Mouse (Mus musculus) embryonic facial prominence, embryonic 13.5 days (tissue): ENCODE data around the gene Mier2. TPM values are rescaled to one million over a fixed set of nuclear protein-coding genes. Genes with fewer than 3 reads are reported as not detected.

Experiments
- ATAC-seq: fragments of 200-750 bp; cut with Nextera tagmentation; 2 replicates; pipeline ENCODE4 v1.8.0; 2017; ENCODE audit warnings: low read depth; ENCODE audit not compliant: insufficient number of reproducible peaks, insufficient read depth, low FRiP score, low TSS enrichment
- H3K27ac ChIP-seq: fragments of 300-500 bp; sonication (generic); 2 replicates; pipeline ENCODE4 v1.5.1; 2015; ENCODE audit warnings: moderate library complexity, mild to moderate bottlenecking, inconsistent platforms
- H3K27me3 ChIP-seq: fragments of 300-500 bp; sonication (generic); 2 replicates; pipeline ENCODE4 v1.6.1; 2015; ENCODE audit warnings: mild to moderate bottlenecking, inconsistent platforms
- H3K36me3 ChIP-seq: fragments of 300-500 bp; sonication (generic); 2 replicates; pipeline ENCODE4 v1.6.1; 2015; ENCODE audit warnings: mild to moderate bottlenecking, inconsistent platforms
- H3K4me1 ChIP-seq: fragments of 300-500 bp; sonication (generic); 2 replicates; pipeline ENCODE4 v1.6.1; 2015; ENCODE audit warnings: inconsistent platforms
- H3K4me2 ChIP-seq: fragments of 300-500 bp; sonication (generic); 2 replicates; pipeline ENCODE4 v1.6.1; 2015; ENCODE audit warnings: moderate library complexity, mild to moderate bottlenecking, inconsistent platforms
- H3K4me3 ChIP-seq: fragments of 300-500 bp; sonication (generic); 2 replicates; pipeline ENCODE4 v1.5.1; 2015; ENCODE audit warnings: mild to moderate bottlenecking, inconsistent platforms
- H3K9ac ChIP-seq: fragments of 300-500 bp; sonication (generic); 2 replicates; pipeline ENCODE4 v1.6.1; 2015; ENCODE audit warnings: mild to moderate bottlenecking, inconsistent platforms
- H3K9me3 ChIP-seq: fragments of 300-500 bp; sonication (generic); 2 replicates; pipeline ENCODE4 v1.6.1; 2016; ENCODE audit warnings: inconsistent platforms
- WGBS: fragments of 180-500 bp; shearing (Covaris S2); methylation state at CpG from one replicate; pipeline ENCODE4 v1.1.7; 2015; ENCODE audit warnings: mixed read lengths; 5-methylcytosine and 5-hydroxymethylcytosine counted together
- microRNA-seq: library from miRNA; unstranded; fragments of <30 nt; microRNA quantifications from one replicate; pipeline ENCODE4, GENCODE M21; 2016
- polyA plus RNA-seq: library from polyadenylated mRNA; unstranded; fragments of >200 nt; fragmentation: Nextera tagmentation; extraction: Ambion mirVana; gene quantifications from 2 replicates; pipeline ENCODE4 v1.2.1, GENCODE M21; 2015

Gene Mier2
- polyA plus RNA-seq, 1 experiment from 2014 or later, result 73.6 TPM

DNA sequence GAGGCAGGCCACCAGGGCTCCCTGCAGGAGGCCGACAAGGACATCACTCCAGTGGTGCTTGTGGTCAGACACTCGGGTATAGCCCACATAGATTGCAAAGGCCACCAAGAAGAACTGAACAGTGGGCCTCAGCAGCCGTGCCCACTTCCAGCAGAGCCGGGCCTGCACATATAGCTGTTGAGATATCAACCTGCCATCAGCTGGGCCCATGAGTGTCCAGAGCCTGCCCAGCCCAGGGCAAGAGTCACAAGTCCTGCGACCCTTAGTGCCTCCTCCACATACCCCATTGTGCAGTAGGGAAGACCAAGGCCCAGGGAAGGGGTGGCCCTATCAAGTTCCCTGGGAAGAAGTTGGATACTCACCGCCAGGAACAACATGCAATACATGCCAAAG is 27.6 kb downstream of the Mier2 start:
- no peak for ATAC-seq
- no peak overlapping the region for H3K4me3 ChIP-seq
- 88% methylated on average over 6 of the region's 6 CpGs for WGBS

DNA sequence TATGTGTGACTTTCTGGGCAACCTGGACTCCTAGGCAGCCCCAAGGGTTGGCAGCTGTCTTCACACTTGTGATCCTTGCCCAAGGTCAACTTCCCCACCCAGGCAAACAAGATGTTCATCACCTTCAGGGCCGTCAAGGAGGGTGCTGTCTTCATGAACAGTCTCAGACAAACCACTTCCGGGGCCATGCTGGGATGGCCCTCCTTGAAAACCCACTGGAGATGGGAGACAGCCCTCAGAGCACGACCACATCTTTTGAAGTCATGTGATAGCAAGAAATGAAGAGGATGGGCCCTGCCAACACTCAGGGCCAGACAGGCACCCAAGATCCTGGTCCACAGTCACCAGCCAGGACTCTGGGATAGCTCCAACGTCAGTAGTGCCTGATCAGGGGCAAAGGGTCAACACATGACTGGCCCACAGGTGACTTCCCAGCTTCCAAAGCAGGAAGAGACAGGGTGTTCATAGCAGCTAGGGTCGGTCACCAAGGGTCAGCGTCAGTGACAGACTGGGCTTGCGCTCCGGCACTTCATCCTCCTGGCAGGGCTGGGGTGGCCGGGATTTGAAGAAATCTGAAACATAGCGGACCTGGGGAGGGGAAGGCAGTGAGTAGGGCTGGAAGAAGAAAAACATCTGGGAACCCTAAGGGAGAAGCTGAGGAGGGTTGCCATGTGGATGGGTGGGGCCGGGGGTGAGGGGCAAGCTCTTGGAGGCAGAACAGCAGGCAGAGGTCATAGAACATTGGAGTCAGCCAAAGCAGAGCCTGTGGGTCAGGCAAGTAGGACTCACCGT is 28.1 kb downstream of the Mier2 start:
- Histone ChIP-seq H3K36me3 (peaks cover 26% of the 10 kb centered on the region; the same call in 1 of the 2 replicates), H3K27me3 (no peaks in the 10 kb centered on the region), H3K4me1 (no peaks in the 10 kb centered on the region), H3K9me3 (no peaks in the 10 kb centered on the region), H3K9ac (no peak overlapping the region), H3K4me2 (no peak overlapping the region), H3K4me3 (no peak overlapping the region), H3K27ac (no peak overlapping the region)
- ATAC-seq, result no peak
- WGBS, result 92% methylated on average over 12 of the region's 12 CpGs

More for the DNA sequence above, 27.6 kb downstream of the Mier2 start:
- no peak overlapping the region for H3K4me2 ChIP-seq
- peaks cover 26% of the 10 kb centered on the region; the same call in 1 of the 2 replicates for H3K36me3 ChIP-seq
- H3K9me3 ChIP-seq, result no peaks in the 10 kb centered on the region
- no peak overlapping the region for H3K9ac ChIP-seq
- H3K27me3 ChIP-seq, result no peaks in the 10 kb centered on the region
- H3K27ac ChIP-seq, result no peak overlapping the region
- H3K4me1 ChIP-seq, result peaks cover 1% of the 10 kb centered on the region; the same call in 1 of the 2 replicates

DNA sequence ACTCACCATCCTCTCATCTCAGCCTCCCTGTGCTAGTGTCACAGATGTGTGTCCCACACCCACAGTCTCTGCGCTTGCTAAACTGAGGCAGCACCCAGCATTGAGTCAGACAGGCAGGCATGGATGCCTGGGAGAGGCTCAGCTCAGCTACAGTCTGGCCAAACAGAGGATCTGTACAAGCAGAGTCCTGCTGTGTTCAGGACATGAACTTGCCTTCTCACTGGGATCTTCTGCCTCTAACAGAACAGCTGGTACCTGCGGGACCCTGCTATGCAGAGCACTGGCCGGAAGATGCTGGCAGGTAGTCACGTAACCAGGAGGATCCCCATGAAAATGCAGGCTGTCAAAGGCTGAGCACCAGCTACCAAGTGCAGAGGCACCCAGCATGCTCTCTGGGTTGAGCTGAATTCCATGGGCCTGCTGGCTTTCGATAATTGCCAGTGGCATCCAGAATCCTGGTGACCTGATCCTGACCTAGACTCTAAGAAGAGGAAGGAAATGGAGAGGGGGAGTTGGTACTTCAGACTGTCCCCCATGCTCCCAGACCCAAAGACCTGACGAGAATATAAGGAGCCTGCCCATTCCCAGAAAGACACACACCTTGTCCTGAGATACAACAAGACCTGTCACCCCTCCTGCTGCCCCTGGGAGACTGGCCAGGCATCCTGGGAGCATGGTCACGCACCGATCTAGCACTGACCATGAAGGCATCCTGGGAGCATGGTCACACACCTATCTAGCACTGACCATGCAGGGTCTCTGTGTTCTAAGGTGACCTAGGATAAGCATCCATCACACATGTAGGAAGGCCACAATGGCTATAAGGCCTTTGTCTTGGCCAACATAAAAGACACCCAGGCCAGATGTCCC is 29.3 kb downstream of the Mier2 start:
- no peaks in the 10 kb centered on the region for H3K9me3 ChIP-seq

DNA sequence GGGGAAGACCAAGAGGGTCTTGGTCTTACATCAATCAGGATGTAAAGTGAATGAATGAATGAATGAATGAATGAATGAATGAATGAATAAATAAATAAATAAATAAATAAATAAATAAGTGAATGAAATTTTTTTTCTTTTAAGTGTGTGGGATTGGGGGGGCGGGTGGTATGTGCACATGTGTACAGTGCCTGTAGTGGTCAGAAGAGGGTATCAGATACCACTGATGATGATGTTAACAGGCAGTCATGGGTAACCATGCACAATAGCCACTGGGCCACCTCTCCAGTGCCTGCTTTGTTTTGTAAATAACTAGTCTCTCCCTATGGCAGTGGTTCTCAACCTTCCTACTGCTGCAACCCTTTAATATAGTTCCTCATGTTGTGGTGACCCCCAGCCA is 30.6 kb downstream of the Mier2 start:
- 79% methylated on average over 1 of the region's 1 CpGs for WGBS
- no peak overlapping the region for H3K9ac ChIP-seq
- H3K4me2 ChIP-seq, result no peak overlapping the region
- H3K36me3 ChIP-seq, result peaks cover 14% of the 10 kb centered on the region; the same call in 1 of the 2 replicates
- ATAC-seq, result no peak
- H3K4me1 ChIP-seq, result no peaks in the 10 kb centered on the region
- no peaks in the 10 kb centered on the region for H3K9me3 ChIP-seq
- no peak overlapping the region for H3K27ac ChIP-seq
- no peak overlapping the region for H3K4me3 ChIP-seq
- no peaks in the 10 kb centered on the region for H3K27me3 ChIP-seq

More for the DNA sequence above, 29.3 kb downstream of the Mier2 start:
- WGBS, result 88% methylated on average over 8 of the region's 8 CpGs
- Histone ChIP-seq H3K4me3 (no peak overlapping the region), H3K27ac (no peak overlapping the region), H3K4me2 (no peak overlapping the region), H3K4me1 (no peaks in the 10 kb centered on the region), H3K9ac (no peak overlapping the region), H3K36me3 (peaks cover 26% of the 10 kb centered on the region; the same call in 1 of the 2 replicates), H3K27me3 (no peaks in the 10 kb centered on the region)
- no peak for ATAC-seq

DNA sequence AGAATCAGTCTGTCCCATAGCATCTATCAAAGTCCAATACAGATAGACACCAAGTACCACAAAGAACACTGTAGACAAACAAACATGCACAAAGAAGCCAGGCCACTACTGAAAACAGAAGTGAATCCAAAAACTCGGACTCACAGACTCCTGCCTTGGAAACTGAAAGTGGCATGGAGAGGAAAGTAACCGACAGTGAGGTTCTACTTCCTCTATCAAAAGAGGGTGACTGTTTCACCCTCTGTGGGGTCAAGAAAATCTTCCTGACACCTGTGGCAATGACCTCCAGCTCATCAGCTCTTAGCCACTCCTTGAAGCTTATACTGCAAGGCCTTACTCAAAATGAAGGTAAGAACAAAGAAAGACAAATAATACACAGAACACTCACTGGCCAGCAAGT is 48.3 kb downstream of the Mier2 start:
- H3K9ac ChIP-seq, result no peak overlapping the region
- no peaks in the 10 kb centered on the region for H3K4me1 ChIP-seq
- no peak overlapping the region for H3K4me2 ChIP-seq
- H3K27ac ChIP-seq, result no peak overlapping the region
- H3K36me3 ChIP-seq, result no peaks in the 10 kb centered on the region
- WGBS, result 80% methylated on average over 2 of the region's 2 CpGs
- no peak overlapping the region for H3K4me3 ChIP-seq
- no peaks in the 10 kb centered on the region for H3K9me3 ChIP-seq
- ATAC-seq, result no peak
- H3K27me3 ChIP-seq, result no peaks in the 10 kb centered on the region

DNA sequence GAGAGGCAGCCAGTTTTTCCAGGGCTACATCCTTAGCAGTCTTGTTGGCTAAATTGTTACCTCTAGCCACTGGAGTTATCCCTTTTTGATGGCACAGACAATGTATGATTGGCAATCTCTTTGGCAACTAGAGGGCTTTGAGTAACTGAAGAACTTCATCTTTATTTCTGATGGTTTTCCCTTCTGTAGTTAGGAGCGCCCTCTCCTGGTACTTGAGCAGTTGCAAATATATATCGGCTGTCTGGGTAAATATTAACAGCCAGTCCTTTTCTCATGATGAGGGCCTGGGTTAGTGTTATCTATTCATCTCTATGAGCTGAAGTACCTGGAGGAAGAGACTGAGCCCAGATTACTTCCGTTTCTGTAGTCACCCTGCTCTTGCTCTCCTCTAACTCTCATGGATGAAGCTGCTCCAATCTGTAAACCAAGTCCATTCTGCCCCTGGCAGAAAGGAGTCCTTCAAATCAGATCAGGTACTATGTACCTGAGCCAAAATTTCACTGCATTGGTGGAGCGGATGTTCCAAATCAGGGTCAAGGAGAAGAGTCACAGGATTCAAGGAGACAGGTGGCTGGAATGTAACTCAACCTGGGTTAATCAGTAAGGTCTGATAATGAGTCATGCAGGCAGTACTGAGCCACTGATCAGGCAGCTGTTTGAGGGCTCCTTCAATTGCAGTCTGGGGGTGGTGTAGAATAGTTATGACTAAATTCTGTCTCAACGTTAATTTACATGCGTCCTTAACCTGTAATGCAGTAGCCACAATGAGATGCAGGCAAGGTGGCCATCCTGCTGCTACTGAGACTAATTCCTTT is 52.0 kb downstream of the Mier2 start:
- Histone ChIP-seq H3K4me1 (no peaks in the 10 kb centered on the region), H3K27me3 (no peaks in the 10 kb centered on the region), H3K9ac (no peak overlapping the region), H3K4me3 (no peak overlapping the region), H3K36me3 (no peaks in the 10 kb centered on the region), H3K9me3 (0 out of 2 replicates have a peak, but pooled peaks cover 3% of the 10 kb centered on the region), H3K27ac (no peak overlapping the region), H3K4me2 (no peak overlapping the region)
- 64% methylated on average over 6 of the region's 6 CpGs for WGBS
- no peak for ATAC-seq

DNA sequence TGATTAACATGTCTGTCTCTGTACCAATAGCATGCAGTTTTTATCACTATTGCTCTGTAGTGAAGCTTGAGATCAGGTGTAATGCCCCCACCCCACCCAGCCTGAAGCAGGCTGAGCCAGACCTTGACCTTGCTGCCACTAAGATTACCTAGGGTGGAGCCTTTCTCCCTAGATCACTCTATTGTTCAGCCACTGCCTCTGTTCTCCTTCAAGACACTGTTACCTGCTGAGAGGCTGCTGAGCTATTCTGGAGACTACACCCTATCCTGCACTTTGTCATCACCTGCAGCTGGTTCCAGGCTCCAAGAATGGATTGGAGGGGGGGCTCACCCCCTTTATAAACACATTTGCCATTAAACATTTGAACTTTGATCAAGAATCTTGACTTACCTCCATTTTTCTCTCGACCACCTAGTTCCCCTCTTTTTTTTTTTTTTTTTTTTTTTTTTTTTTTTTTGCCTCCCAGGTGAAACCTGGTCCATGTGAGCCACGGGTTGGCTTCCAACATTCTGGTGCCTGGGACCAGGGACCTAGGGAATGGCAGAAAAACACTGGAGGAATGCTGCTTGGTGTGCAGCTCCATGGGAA is 58.2 kb downstream of the Mier2 start:
- no peak overlapping the region for H3K4me3 ChIP-seq
- no peaks in the 10 kb centered on the region for H3K4me1 ChIP-seq
- ATAC-seq, result no peak
- 0 out of 2 replicates have a peak, but pooled peaks cover 3% of the 10 kb centered on the region for H3K9me3 ChIP-seq
- no peak overlapping the region for H3K4me2 ChIP-seq
- H3K36me3 ChIP-seq, result no peaks in the 10 kb centered on the region
- no peaks in the 10 kb centered on the region for H3K27me3 ChIP-seq
- WGBS, result 55% methylated on average over 2 of the region's 2 CpGs
- H3K9ac ChIP-seq, result no peak overlapping the region
- H3K27ac ChIP-seq, result no peak overlapping the region

DNA sequence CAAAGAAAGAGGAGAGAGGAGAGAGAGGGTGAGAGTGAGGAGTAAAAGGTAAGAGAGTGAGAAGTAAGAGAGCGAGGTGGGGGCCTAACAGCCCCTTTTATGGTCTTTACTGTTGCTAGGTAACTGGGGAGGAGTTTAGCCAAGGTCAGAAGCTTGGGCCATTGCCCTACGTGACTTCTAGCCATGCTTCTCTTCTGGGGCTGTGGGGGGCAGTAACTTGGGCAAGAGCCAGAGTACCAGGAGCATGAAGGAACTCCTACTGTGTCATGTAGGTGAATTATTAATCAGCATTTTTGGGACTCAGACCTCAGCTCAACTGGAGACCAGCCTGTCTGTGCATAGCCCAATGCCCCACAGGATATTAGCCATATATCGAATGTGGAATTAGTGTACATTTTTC is 59.1 kb downstream of the Mier2 start:
- Histone ChIP-seq H3K9ac (no peak overlapping the region), H3K27ac (no peak overlapping the region), H3K27me3 (no peaks in the 10 kb centered on the region), H3K4me2 (no peak overlapping the region), H3K9me3 (0 out of 2 replicates have a peak, but pooled peaks cover 3% of the 10 kb centered on the region), H3K4me3 (no peak overlapping the region), H3K4me1 (no peaks in the 10 kb centered on the region), H3K36me3 (no peaks in the 10 kb centered on the region)
- WGBS, result 71% methylated on average over 3 of the region's 3 CpGs
- no peak for ATAC-seq

Small RNAs within 50 kb of the gene (microRNA-seq; reads per million reads assigned to microRNA genes)
- gene Mir6909, result not detected

Other genes with a start within 250 kb of the Mier2 start
- not detected in 2 replicates for gene Vmn2r82, start 198.7 kb downstream of the Mier2 start, polyA plus RNA-seq
- not detected in 2 replicates for gene Vmn2r83, start 86.5 kb downstream of the Mier2 start, polyA plus RNA-seq
- 19.8 and 23.4 TPM in 2 replicates for gene Plpp2, start 21.4 kb downstream of the Mier2 start, polyA plus RNA-seq
- gene Theg, start 32.1 kb upstream of the Mier2 start, polyA plus RNA-seq, result not detected in 2 replicates
- not detected in 2 replicates for gene C2cd4c, start 58.8 kb upstream of the Mier2 start, polyA plus RNA-seq
- 11.7 and 13.7 TPM in 2 replicates for gene Shc2, start 82.7 kb upstream of the Mier2 start, polyA plus RNA-seq
- not detected in 2 replicates for gene Odf3l2, start 90.5 kb upstream of the Mier2 start, polyA plus RNA-seq
- gene Madcam1, start 109.4 kb upstream of the Mier2 start, polyA plus RNA-seq, result 11.3 and 11.8 TPM in 2 replicates
- 58.1 and 62.1 TPM in 2 replicates for gene Tpgs1, start 114.2 kb upstream of the Mier2 start, polyA plus RNA-seq
- 102 and 106 TPM in 2 replicates for gene Cdc34, start 127.0 kb upstream of the Mier2 start, polyA plus RNA-seq
- gene Gzmm, start 133.8 kb upstream of the Mier2 start, polyA plus RNA-seq, result 0.81 and 0.84 TPM in 2 replicates
- gene Bsg, start 149.3 kb upstream of the Mier2 start, polyA plus RNA-seq, result 703 and 715 TPM in 2 replicates
- 0.10 and 0.12 TPM in 2 replicates for gene Hcn2, start 161.4 kb upstream of the Mier2 start, polyA plus RNA-seq
- 42.8 and 50.9 TPM in 2 replicates for gene Polrmt, start 191.4 kb upstream of the Mier2 start, polyA plus RNA-seq
- gene Fgf22, start 199.9 kb upstream of the Mier2 start, polyA plus RNA-seq, result 0.54 and 0.80 TPM in 2 replicates
- 79.2 and 96.5 TPM in 2 replicates for gene Rnf126, start 211.8 kb upstream of the Mier2 start, polyA plus RNA-seq
- gene Fstl3, start 222.1 kb upstream of the Mier2 start, polyA plus RNA-seq, result 7.5 and 8.3 TPM in 2 replicates
- not detected in 2 replicates for gene Prss57, start 235.8 kb upstream of the Mier2 start, polyA plus RNA-seq
- 105 and 112 TPM in 2 replicates for gene Palm, start 238.4 kb upstream of the Mier2 start, polyA plus RNA-seq